In genomic region chr16:43457814-43458213, GRCm38 (mm10) we compare ENCODE assay signal across 17 mouse cellular contexts.
"Had no signal": no experiment of that assay in that cellular context is flagged by ENCODE, and none has a peak within 500 bp of the region (broad histone marks: within the 10 kb centered on the region; RNA-seq: fewer than 3 reads in every experiment).

No protein-coding gene starts in this region.

- H3K9ac ChIP-seq: limb, embryonic 13.5 days; liver, embryonic 12.5 days; liver, embryonic 15.5 days; lung, embryonic 15.5 days; midbrain, embryonic 13.5 days had no signal

- H3K4me3 ChIP-seq: limb, embryonic 10.5 days; limb, embryonic 13.5 days; liver, embryonic 12.5 days; liver, embryonic 15.5 days; lung, embryonic 15.5 days; megakaryocyte, embryonic 14.5 days; midbrain, embryonic 10.5 days; midbrain, embryonic 13.5 days had no signal

- H3K27ac ChIP-seq: limb, embryonic 10.5 days; limb, embryonic 13.5 days; liver, embryonic 12.5 days; liver, embryonic 15.5 days; lung, embryonic 15.5 days; midbrain, embryonic 10.5 days; midbrain, embryonic 13.5 days had no signal

- H3K36me3 ChIP-seq: limb, embryonic 10.5 days; limb, embryonic 13.5 days; liver, embryonic 12.5 days; liver, embryonic 15.5 days; lung, embryonic 15.5 days; midbrain, embryonic 10.5 days; midbrain, embryonic 13.5 days had no signal

- DNase-seq: kidney, adult 9 months; kidney, postnatal 25 days; liver; lung, adult 18-20 months; lung, postnatal 10 days; lung, postnatal 36 days; thymus, adult 18-20 months; thymus, postnatal 36 days had no signal

- ATAC-seq: liver, embryonic 12.5 days; midbrain, embryonic 13.5 days; midbrain, embryonic 16.5 days had no signal

- H3K4me2 ChIP-seq: limb, embryonic 13.5 days; liver, embryonic 12.5 days; liver, embryonic 15.5 days; lung, embryonic 15.5 days; midbrain, embryonic 13.5 days had no signal

- H3K27me3 ChIP-seq: limb, embryonic 13.5 days; liver, embryonic 12.5 days; liver, embryonic 15.5 days; lung, embryonic 15.5 days; megakaryocyte, embryonic 14.5 days; midbrain, embryonic 13.5 days had no signal

- H3K4me1 ChIP-seq: liver, embryonic 12.5 days; liver, embryonic 15.5 days; lung, embryonic 15.5 days; megakaryocyte, embryonic 14.5 days had no signal

- H3K9me3 ChIP-seq: limb, embryonic 10.5 days; limb, embryonic 13.5 days; liver, embryonic 12.5 days; liver, embryonic 15.5 days; lung, embryonic 15.5 days; megakaryocyte, embryonic 14.5 days; midbrain, embryonic 10.5 days; midbrain, embryonic 13.5 days had no signal
